In genomic region chr11:11823980-11824911, GRCm38 (mm10) we compare ENCODE assay signal across 10 mouse cellular contexts. TPM values are rescaled to one million over a fixed set of nuclear protein-coding genes. Genes with fewer than 3 reads are reported as not detected.
A peak's percentile ranks its signal among the peaks of the same experiment; 100 is the strongest.
DNase-seq lines count a peak whose midpoint lies in the region; ATAC-seq lines count a peak whose summit lies in the region.
"Had no signal": no experiment of that assay in that cellular context is flagged by ENCODE, and none has a peak within 500 bp of the region (broad histone marks: within the 10 kb centered on the region; RNA-seq: fewer than 3 reads in every experiment).

No protein-coding gene starts in this region.

- 53% methylated on average over 12 of the region's 12 CpGs for whole genome bisulfite sequencing in kidney, embryonic 16.5 days
- WGBS in embryonic facial prominence, embryonic 12.5 days, result 35% methylated on average over 12 of the region's 12 CpGs
- 13% methylated on average over 12 of the region's 12 CpGs for WGBS in hindbrain, embryonic 12.5 days
- 22% methylated on average over 12 of the region's 12 CpGs for WGBS in midbrain, embryonic 13.5 days

- no peak for ATAC-seq in kidney, embryonic 16.5 days (ENCODE audit: low FRiP score, low TSS enrichment)
- no peak for ATAC-seq in embryonic facial prominence, embryonic 12.5 days (ENCODE audit: insufficient number of reproducible peaks, insufficient read depth, low FRiP score, low TSS enrichment)
- ATAC-seq in hindbrain, embryonic 12.5 days (ENCODE audit: low FRiP score), result no peak
- no peak for ATAC-seq in midbrain, embryonic 13.5 days
- ATAC-seq: Patski had no signal

- H3K4me1 ChIP-seq in kidney, embryonic 16.5 days (ENCODE audit: insufficient read depth, low read length), result peaks cover 49% of the 10 kb centered on the region
- H3K4me1 ChIP-seq in embryonic facial prominence, embryonic 12.5 days, result peaks cover 64% of the 10 kb centered on the region
- peaks cover 55% of the 10 kb centered on the region for H3K4me1 ChIP-seq in hindbrain, embryonic 12.5 days
- H3K4me1 ChIP-seq in midbrain, embryonic 13.5 days (replicated peaks), result peaks cover 63% of the 10 kb centered on the region

- 0 out of 2 replicates have a peak overlapping the region, but pooled peaks have one; percentile 28 for H3K27ac ChIP-seq in kidney, embryonic 16.5 days (ENCODE audit: low read length)
- H3K27ac ChIP-seq in embryonic facial prominence, embryonic 12.5 days, result peak overlapping the region; percentile 98
- peak overlapping the region; percentile 79 for H3K27ac ChIP-seq in hindbrain, embryonic 12.5 days
- peak overlapping the region; percentile 48; the same call in 1 of the 2 replicates for H3K27ac ChIP-seq in midbrain, embryonic 13.5 days

- no peaks in the 10 kb centered on the region for H3K36me3 ChIP-seq in kidney, embryonic 16.5 days (ENCODE audit: insufficient read depth, low read length)
- no peaks in the 10 kb centered on the region for H3K36me3 ChIP-seq in embryonic facial prominence, embryonic 12.5 days
- no peaks in the 10 kb centered on the region for H3K36me3 ChIP-seq in hindbrain, embryonic 12.5 days
- H3K36me3 ChIP-seq in midbrain, embryonic 13.5 days, result no peaks in the 10 kb centered on the region

- no peak overlapping the region for H3K4me3 ChIP-seq in kidney, embryonic 16.5 days (ENCODE audit: low read length)
- H3K4me3 ChIP-seq in embryonic facial prominence, embryonic 12.5 days, result no peak overlapping the region
- H3K4me3 ChIP-seq in hindbrain, embryonic 12.5 days, result no peak overlapping the region
- no peak overlapping the region for H3K4me3 ChIP-seq in midbrain, embryonic 13.5 days (replicated peaks)

- H3K9me3 ChIP-seq in kidney, embryonic 16.5 days (ENCODE audit: low read length), result no peaks in the 10 kb centered on the region
- H3K9me3 ChIP-seq in embryonic facial prominence, embryonic 12.5 days, result no peaks in the 10 kb centered on the region
- no peaks in the 10 kb centered on the region for H3K9me3 ChIP-seq in hindbrain, embryonic 12.5 days (replicated peaks)
- H3K9me3 ChIP-seq in midbrain, embryonic 13.5 days, result no peaks in the 10 kb centered on the region

- DNase-seq in kidney, postnatal 4 days, result no peak
- no peak for DNase-seq in cerebellum, adult 9-11 months
- no peak for DNase-seq in left cerebral cortex, adult 18-20 months (ENCODE audit: low spot score in 2 of 2)
- DNase-seq in spleen, adult 12 weeks (ENCODE audit: low spot score), result no peak
- DNase-seq: cerebellum, adult 2 months had no signal

- no peak overlapping the region for H3K4me2 ChIP-seq in kidney, embryonic 16.5 days (replicated peaks; ENCODE audit: low read depth, low read length)
- H3K4me2 ChIP-seq in embryonic facial prominence, embryonic 12.5 days (replicated peaks), result no peak overlapping the region
- H3K4me2 ChIP-seq in hindbrain, embryonic 12.5 days (replicated peaks), result no peak overlapping the region
- H3K4me2 ChIP-seq in midbrain, embryonic 13.5 days (replicated peaks), result no peak overlapping the region

- no peak overlapping the region for H3K9ac ChIP-seq in kidney, embryonic 16.5 days (replicated peaks; ENCODE audit: low read length)
- no peak overlapping the region for H3K9ac ChIP-seq in embryonic facial prominence, embryonic 12.5 days
- no peak overlapping the region for H3K9ac ChIP-seq in hindbrain, embryonic 12.5 days
- H3K9ac ChIP-seq in midbrain, embryonic 13.5 days (replicated peaks), result no peak overlapping the region

- H3K27me3 ChIP-seq in kidney, embryonic 16.5 days (ENCODE audit: insufficient read depth, low read length), result no peaks in the 10 kb centered on the region
- H3K27me3 ChIP-seq in embryonic facial prominence, embryonic 12.5 days, result no peaks in the 10 kb centered on the region
- H3K27me3 ChIP-seq in hindbrain, embryonic 12.5 days, result no peaks in the 10 kb centered on the region
- no peaks in the 10 kb centered on the region for H3K27me3 ChIP-seq in midbrain, embryonic 13.5 days
- H3K27me3 ChIP-seq: Patski had no signal

RNA-seq across cellular contexts. Expression of gene Fignl1, which starts 15.5 kb away (rescaled TPM):
- 66.9 and 69.5 TPM in 2 replicates for polyA plus RNA-seq in kidney, embryonic 16.5 days (2015; fragmentation: Nextera tagmentation; extraction: Ambion mirVana)
- 66.9 and 71.1 TPM in 2 replicates for polyA plus RNA-seq in embryonic facial prominence, embryonic 12.5 days (2016; fragmentation: Nextera tagmentation; extraction: Ambion mirVana)
- 41.0 and 41.1 TPM in 2 replicates for polyA plus RNA-seq in hindbrain, embryonic 12.5 days (2016; fragmentation: Nextera tagmentation; extraction: Ambion mirVana)
- 23.6 and 26.2 TPM in 2 replicates for polyA plus RNA-seq in midbrain, embryonic 13.5 days (2015; fragmentation: Nextera tagmentation; extraction: Ambion mirVana)
- total RNA-seq in left cerebral cortex, adult 18-20 months (2021), result under 1 TPM; 0.33 to 0.44 TPM

Comparison
In these comparisons a context has a peak if more than half of its experiments do, and no peak if none do; other contexts are left out.
1. H3K27ac ChIP-seq: peak in every context shown above with its lines; median percentile 98 in embryonic facial prominence, embryonic 12.5 days; 79 in hindbrain, embryonic 12.5 days; 48 in midbrain, embryonic 13.5 days; 28 in kidney, embryonic 16.5 days.